Mouse (Mus musculus) effector memory CD4-positive, alpha-beta T cell, adult 5 months (primary cell): ENCODE results near the gene Perm1. TPM values are rescaled to one million over a fixed set of nuclear protein-coding genes. Genes with fewer than 3 reads are reported as not detected.

Experiments
- polyA plus RNA-seq: library from polyadenylated mRNA; unstranded; fragments of 100-300 nt; shearing (Covaris generic); gene quantifications from one replicate; pipeline ENCODE4 v1.2.1, GENCODE M21; 2017

Perm1 gene
- polyA plus RNA-seq = 1.4 TPM

GRCm38 (mm10) chr4:156215649-156216048, at the start of gene Perm1:
Gene Perm1, plus strand, starts transcription at chr4:156215868.

GRCm38 (mm10) chr4:156197131-156197828, 18.4 kb upstream of the Perm1 start, which contains the start of gene Agrn:
Gene Agrn, minus strand, starts transcription at chr4:156197488.

GRCm38 (mm10) chr4:156200623-156201475, 14.8 kb upstream of the Perm1 start, which contains the start of gene Isg15:
Gene Isg15, minus strand, starts transcription at chr4:156200818.

GRCm38 (mm10) chr4:156203001-156203412, 12.7 kb upstream of the Perm1 start, which contains the start of gene AW011738:
Gene AW011738, plus strand, starts transcription at chr4:156203304.

GRCm38 (mm10) chr4:156234701-156235213, 19.1 kb downstream of the Perm1 start, which contains the start of gene Plekhn1:
Gene Plekhn1, minus strand, starts transcription at chr4:156234857.

GRCm38 (mm10) chr4:156235808-156236533, 20.3 kb downstream of the Perm1 start, which contains the start of gene Noc2l:
Gene Noc2l, plus strand, starts transcription at chr4:156236010.

GRCm38 (mm10) chr4:156255078-156255839, 39.6 kb downstream of the Perm1 start, which contains the start of gene Samd11:
Gene Samd11, minus strand, starts transcription at chr4:156255657.

Other genes starting within 250 kb of the Perm1 start
- 7.5 TPM for gene B3galt6, start 223.2 kb upstream of the Perm1 start, polyA plus RNA-seq
- 443 TPM for gene Sdf4, start 223.0 kb upstream of the Perm1 start, polyA plus RNA-seq
- 675 TPM for gene Tnfrsf4, start 202.0 kb upstream of the Perm1 start, polyA plus RNA-seq
- 435 TPM for gene Tnfrsf18, start 189.7 kb upstream of the Perm1 start, polyA plus RNA-seq
- gene Ttll10, start 156.5 kb upstream of the Perm1 start, polyA plus RNA-seq = 0.27 TPM
- gene 9430015G10Rik, start 105.9 kb upstream of the Perm1 start, polyA plus RNA-seq = 26.8 TPM
- not detected for gene Rnf223, start 85.4 kb upstream of the Perm1 start, polyA plus RNA-seq
- 3.6 TPM for gene Agrn, start 18.4 kb upstream of the Perm1 start, polyA plus RNA-seq
- gene Isg15, start 15.1 kb upstream of the Perm1 start, polyA plus RNA-seq = 195 TPM
- gene AW011738, start 12.6 kb upstream of the Perm1 start, polyA plus RNA-seq = 131 TPM
- gene Plekhn1, start 19.0 kb downstream of the Perm1 start, polyA plus RNA-seq = 35.3 TPM
- gene Noc2l, start 20.1 kb downstream of the Perm1 start, polyA plus RNA-seq = 172 TPM
- 17.0 TPM for gene Samd11, start 39.8 kb downstream of the Perm1 start, polyA plus RNA-seq
- not detected for gene Vmn2r-ps159, start 115.2 kb downstream of the Perm1 start, polyA plus RNA-seq